Mouse (Mus musculus) liver, postnatal 0 days (tissue): ENCODE measurements around the gene Rnf145.

Experiments
- CTCF ChIP-seq: sonication (generic); IDR thresholded peaks from 2 replicates; pipeline ENCODE4 v1.5.1; 2016; ENCODE audit warnings: antibody characterized with exemption, low read depth
- EP300 ChIP-seq: IDR thresholded peaks from 2 replicates; pipeline ENCODE4 v1.6.1; 2016; ENCODE audit warnings: antibody characterized with exemption, low read depth, mild to moderate bottlenecking

DNA sequence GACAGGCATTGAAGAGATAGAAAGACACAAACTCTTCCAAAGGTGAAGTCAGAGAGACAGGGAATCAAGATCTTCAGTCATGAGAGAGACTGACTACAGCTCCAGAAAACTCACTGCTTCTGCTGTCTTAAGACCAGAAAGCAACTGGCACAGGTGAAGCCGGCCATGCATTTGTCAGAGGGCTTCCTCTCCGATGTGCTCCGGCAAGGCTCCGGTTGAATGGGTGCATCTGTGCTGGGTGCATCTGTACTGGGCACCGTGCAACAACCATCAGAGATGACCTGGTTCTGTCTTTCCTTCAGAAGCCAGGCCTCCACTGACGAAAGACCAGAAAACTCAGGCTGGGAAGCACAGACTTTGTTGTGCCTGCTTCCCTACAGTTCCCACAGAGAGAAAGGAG lies 38.5 kb upstream of the Rnf145 start:
- TF ChIP-seq CTCF = no peak
- no peak for TF ChIP-seq EP300
